Mouse (Mus musculus) erythroblast, embryonic 14.5 days (primary cell): Measurements from ENCODE around the gene Tnfsfm13. TPM values are rescaled to one million over a fixed set of nuclear protein-coding genes. Genes with fewer than 3 reads are reported as not detected.
"Not testable (repeated sequence)": the region's sequence is repeated elsewhere in the genome, so short reads cannot be mapped to it uniquely, and the experiment has no call there.

Experiments
- H3K27me3 ChIP-seq: 2 replicates; pipeline ENCODE4 v1.6.1; 2012; ENCODE audit warnings: inconsistent platforms; ENCODE audit not compliant: control insufficient read depth
- H3K36me3 ChIP-seq: 2 replicates; pipeline ENCODE4 v1.6.1; 2012; ENCODE audit warnings: mild to moderate bottlenecking, inconsistent platforms; ENCODE audit not compliant: control insufficient read depth
- H3K4me1 ChIP-seq: 2 replicates; pipeline ENCODE4 v1.6.1; 2012; ENCODE audit warnings: inconsistent platforms; ENCODE audit not compliant: control insufficient read depth
- H3K4me3 ChIP-seq: replicated peaks from 2 replicates; pipeline ENCODE3; 2012; ENCODE audit warnings: moderate library complexity, mild to moderate bottlenecking, inconsistent platforms
- H3K9me3 ChIP-seq: 2 replicates; pipeline ENCODE4 v1.6.1; 2012; ENCODE audit warnings: low read length, inconsistent platforms, mixed read lengths; ENCODE audit not compliant: control insufficient read depth
- GATA1 ChIP-seq: IDR thresholded peaks from 2 replicates; pipeline ENCODE4 v1.6.1; 2012; ENCODE audit warnings: low read length, inconsistent platforms, mixed read lengths
- TAL1 ChIP-seq: IDR thresholded peaks from 3 replicates; pipeline ENCODE4 v1.6.1; 2012; ENCODE audit warnings: low read length, inconsistent platforms, mixed read lengths
- polyA plus RNA-seq: library from polyadenylated mRNA; stranded (reverse); fragments of >175 nt; gene quantifications from 2 replicates; pipeline ENCODE4 v1.2.3, GENCODE M21; 2012

Gene Tnfsfm13
- polyA plus RNA-seq, 1 experiment = not detected

GRCm38 (mm10) chr11:69707480-69707847 is 11.6 kb upstream of the Tnfsfm13 start:
- TF ChIP-seq TAL1 (no peak), GATA1 (no peak)
- peaks cover 37% of the 10 kb centered on the region for H3K4me1 ChIP-seq

GRCm38 (mm10) chr11:69706775-69707479 is 11.0 kb upstream of the Tnfsfm13 start:
- Histone ChIP-seq H3K36me3 (no peaks in the 10 kb centered on the region), H3K9me3 (no peaks in the 10 kb centered on the region), H3K4me1 (peaks cover 37% of the 10 kb centered on the region), H3K27me3 (no peaks in the 10 kb centered on the region), H3K4me3 (no peak overlapping the region)
- TF ChIP-seq TAL1 (no peak), GATA1 (no peak)

More at GRCm38 (mm10) chr11:69707480-69707847, 11.6 kb upstream of the Tnfsfm13 start:
- Histone ChIP-seq H3K4me3 (no peak overlapping the region), H3K9me3 (no peaks in the 10 kb centered on the region), H3K27me3 (no peaks in the 10 kb centered on the region), H3K36me3 (no peaks in the 10 kb centered on the region)

GRCm38 (mm10) chr11:69704613-69705010 is 8.7 kb upstream of the Tnfsfm13 start:
- Histone ChIP-seq H3K4me3 (no peak overlapping the region), H3K36me3 (no peaks in the 10 kb centered on the region), H3K4me1 (peaks cover 23% of the 10 kb centered on the region), H3K27me3 (no peaks in the 10 kb centered on the region), H3K9me3 (no peaks in the 10 kb centered on the region)
- TF ChIP-seq GATA1 = no peak
- no peak for TF ChIP-seq TAL1

GRCm38 (mm10) chr11:69703814-69704612 is 8.1 kb upstream of the Tnfsfm13 start:
- no peaks in the 10 kb centered on the region for H3K27me3 ChIP-seq
- no peaks in the 10 kb centered on the region for H3K36me3 ChIP-seq
- peaks cover 19% of the 10 kb centered on the region for H3K4me1 ChIP-seq
- TF ChIP-seq GATA1 (no peak), TAL1 (no peak)
- H3K4me3 ChIP-seq = no peak overlapping the region
- no peaks in the 10 kb centered on the region for H3K9me3 ChIP-seq

- H3K4me1 ChIP-seq = peaks cover 17% of the 10 kb centered on the region
- H3K9me3 ChIP-seq, H3K27me3 ChIP-seq, H3K4me3 ChIP-seq, H3K36me3 ChIP-seq: not testable (repeated sequence)
Observed at GRCm38 (mm10) chr11:69703381-69703780, 7.5 kb upstream of the Tnfsfm13 start.

- not testable (repeated sequence) for H3K4me3 ChIP-seq, H3K27me3 ChIP-seq, H3K36me3 ChIP-seq, H3K9me3 ChIP-seq
- peaks cover 17% of the 10 kb centered on the region for H3K4me1 ChIP-seq
Observed at GRCm38 (mm10) chr11:69702886-69703285, 7.0 kb upstream of the Tnfsfm13 start.

GRCm38 (mm10) chr11:69699595-69699994 is 3.7 kb upstream of the Tnfsfm13 start:
- peaks cover 13% of the 10 kb centered on the region for H3K27me3 ChIP-seq
- no peak for TF ChIP-seq GATA1
- TF ChIP-seq TAL1 = no peak
- H3K9me3 ChIP-seq = peaks cover 3% of the 10 kb centered on the region; the same call in 1 of the 2 replicates
- peaks cover 20% of the 10 kb centered on the region for H3K4me1 ChIP-seq
- H3K4me3 ChIP-seq = no peak overlapping the region
- H3K36me3 ChIP-seq = no peaks in the 10 kb centered on the region

- peaks cover 3% of the 10 kb centered on the region; the same call in 1 of the 2 replicates for H3K9me3 ChIP-seq
- no peak for TF ChIP-seq GATA1
- TF ChIP-seq TAL1 = no peak
- peaks cover 13% of the 10 kb centered on the region for H3K27me3 ChIP-seq
- H3K4me1 ChIP-seq = peaks cover 20% of the 10 kb centered on the region
- no peak overlapping the region for H3K4me3 ChIP-seq
- no peaks in the 10 kb centered on the region for H3K36me3 ChIP-seq
Observed at GRCm38 (mm10) chr11:69698574-69698973, 2.7 kb upstream of the Tnfsfm13 start.

- peaks cover 16% of the 10 kb centered on the region for H3K27me3 ChIP-seq
- H3K4me1 ChIP-seq = peaks cover 29% of the 10 kb centered on the region
- no peak overlapping the region for H3K4me3 ChIP-seq
- H3K9me3 ChIP-seq = peaks cover 3% of the 10 kb centered on the region; the same call in 1 of the 2 replicates
- no peaks in the 10 kb centered on the region for H3K36me3 ChIP-seq
- no peak for TF ChIP-seq TAL1
- TF ChIP-seq GATA1 = no peak
Observed at GRCm38 (mm10) chr11:69697396-69697795, 1.5 kb upstream of the Tnfsfm13 start.
